Mouse (Mus musculus) cortical plate, adult 2 months (tissue): ENCODE measurements around the gene Arid1b.

Experiments used
- CTCF ChIP-seq: fragments of 200-500 bp; IDR thresholded peaks from 2 replicates; pipeline ENCODE4 v1.5.1; 2011; ENCODE audit warnings: mild to moderate bottlenecking, control low read depth, low read length; ENCODE audit not compliant: insufficient read depth; ENCODE audit errors: extremely low read depth
- POLR2A ChIP-seq: fragments of 200-500 bp; IDR thresholded peaks from 2 replicates; pipeline ENCODE4 v1.6.1; 2011; ENCODE audit warnings: mild to moderate bottlenecking, low read length, control low read depth; ENCODE audit not compliant: insufficient read depth; ENCODE audit errors: extremely low read depth

- TF ChIP-seq CTCF (no peak), POLR2A (no peak)
Observed at GRCm38 (mm10) chr17:5043871-5044270, 49.7 kb downstream of the Arid1b start.
